Mouse (Mus musculus) lung, adult 2 months (tissue): ENCODE results near the gene Lce1k.

ENCODE experiments used
- CTCF ChIP-seq: fragments of 200-500 bp; IDR thresholded peaks from 2 replicates; pipeline ENCODE4 v1.5.1; 2011; ENCODE audit warnings: mild to moderate bottlenecking, low read length, control low read depth; ENCODE audit not compliant: insufficient read depth
- POLR2A ChIP-seq: fragments of 200-500 bp; IDR thresholded peaks from 2 replicates; pipeline ENCODE4 v1.6.1; 2011; ENCODE audit warnings: low read depth, mild to moderate bottlenecking, control low read depth, low read length, borderline replicate concordance; ENCODE audit errors: extremely low read depth

- TF ChIP-seq POLR2A (no peak), CTCF (no peak)
Measured at GRCm38 (mm10) chr3:92771573-92771972, 36.1 kb downstream of the Lce1k start.
